Mouse (Mus musculus) megakaryocyte, embryonic 14.5 days (primary cell): Measurements from ENCODE around the gene Il1rl1. TPM values are rescaled to one million over a fixed set of nuclear protein-coding genes. Genes with fewer than 3 reads are reported as not detected.

Experiments
- H3K27me3 ChIP-seq: replicated peaks from 2 replicates; pipeline ENCODE3; 2012; ENCODE audit warnings: inconsistent platforms
- H3K36me3 ChIP-seq: replicated peaks from 2 replicates; pipeline ENCODE3; 2012; ENCODE audit warnings: low read length, inconsistent platforms, mixed read lengths
- H3K4me1 ChIP-seq: 2 replicates; pipeline ENCODE4 v1.6.1; 2012; ENCODE audit warnings: inconsistent platforms
- H3K4me3 ChIP-seq: replicated peaks from 2 replicates; pipeline ENCODE3; 2012; ENCODE audit warnings: moderate library complexity, mild to moderate bottlenecking, inconsistent platforms
- H3K9me3 ChIP-seq: 2 replicates; pipeline ENCODE4 v1.6.1; 2012; ENCODE audit warnings: inconsistent platforms
- FLI1 ChIP-seq: IDR thresholded peaks from 2 replicates; pipeline ENCODE4 v1.6.1; 2012; ENCODE audit warnings: low read length, inconsistent platforms, mixed read lengths
- GATA1 ChIP-seq: IDR thresholded peaks from 3 replicates; pipeline ENCODE4 v1.6.1; 2012; ENCODE audit warnings: mixed read lengths, low read length, inconsistent platforms, borderline replicate concordance
- polyA plus RNA-seq: library from polyadenylated mRNA; stranded (reverse); fragments of >175 nt; gene quantifications from 2 replicates; pipeline ENCODE4 v1.2.3, GENCODE M21; 2012; ENCODE audit warnings: low replicate concordance; ENCODE audit not compliant: insufficient read depth

Gene Il1rl1
- polyA plus RNA-seq, 1 experiment = 0.48 TPM

DNA sequence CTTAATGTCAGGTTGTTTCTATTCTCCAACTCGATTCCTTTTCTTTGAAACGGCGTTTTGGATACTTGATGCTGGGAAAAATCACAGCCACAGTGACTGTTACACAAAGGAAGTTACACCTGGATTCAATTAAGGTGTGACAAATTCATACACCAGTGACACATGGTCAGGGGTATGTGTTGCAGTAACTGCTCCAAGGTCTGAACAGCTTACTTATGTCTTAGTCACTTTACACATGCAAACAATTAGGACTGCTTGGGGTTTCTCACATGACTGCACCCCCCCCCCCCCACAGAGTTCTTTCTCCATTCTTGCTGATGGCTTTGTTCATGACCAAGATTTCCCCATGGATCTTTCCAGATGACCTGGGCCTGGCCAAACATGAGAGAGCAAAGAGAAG, 6.6 kb downstream of the Il1rl1 start:
- H3K4me3 ChIP-seq = no peak overlapping the region
- no peak for TF ChIP-seq FLI1
- no peak for TF ChIP-seq GATA1
- no peaks in the 10 kb centered on the region for H3K36me3 ChIP-seq
- peaks cover 19% of the 10 kb centered on the region for H3K4me1 ChIP-seq
- H3K9me3 ChIP-seq = no peaks in the 10 kb centered on the region
- no peaks in the 10 kb centered on the region for H3K27me3 ChIP-seq

DNA sequence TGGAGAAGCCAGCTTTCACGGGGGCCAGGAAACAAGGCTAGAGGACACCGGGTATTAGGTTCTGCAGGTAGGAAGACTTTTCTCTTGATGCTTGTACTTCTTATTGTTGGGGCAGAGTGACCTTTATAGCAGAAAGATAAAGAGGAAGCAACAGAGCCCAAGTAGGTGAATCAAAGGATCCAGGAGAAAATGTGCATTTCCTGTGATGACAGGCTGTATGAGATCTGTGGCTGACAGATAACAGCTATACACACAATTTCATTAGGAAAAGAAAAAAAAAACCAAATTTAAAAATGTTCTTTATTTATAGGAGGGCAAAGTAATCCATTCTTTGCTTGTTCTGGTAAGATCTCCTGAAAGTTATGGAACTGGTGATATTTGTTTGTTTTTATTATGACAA, 8.0 kb downstream of the Il1rl1 start:
- no peak overlapping the region for H3K4me3 ChIP-seq
- H3K27me3 ChIP-seq = no peaks in the 10 kb centered on the region
- H3K4me1 ChIP-seq = peaks cover 15% of the 10 kb centered on the region
- TF ChIP-seq FLI1 (no peak), GATA1 (no peak)
- no peaks in the 10 kb centered on the region for H3K9me3 ChIP-seq
- no peaks in the 10 kb centered on the region for H3K36me3 ChIP-seq

DNA sequence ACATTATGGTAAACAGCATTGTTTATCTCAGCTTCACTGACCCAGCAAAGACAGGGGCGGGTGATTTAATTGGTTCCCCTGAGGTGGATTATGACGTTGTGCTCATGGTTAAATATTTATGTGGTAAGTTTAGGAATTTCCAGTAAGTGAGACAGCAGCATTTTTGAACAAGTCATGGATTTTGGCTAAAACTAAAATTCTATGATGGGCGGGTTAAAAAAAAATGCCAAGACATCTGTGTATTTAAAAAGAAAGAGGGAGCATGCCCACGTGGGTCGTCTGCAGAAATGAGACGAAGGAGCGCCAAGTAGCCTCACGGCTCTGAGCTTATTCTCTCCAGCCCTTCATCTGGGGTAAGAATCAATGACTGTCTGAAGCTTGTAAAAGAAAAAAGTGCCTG, 10.1 kb downstream of the Il1rl1 start:
- Histone ChIP-seq H3K36me3 (no peaks in the 10 kb centered on the region), H3K4me3 (no peak overlapping the region)
- TF ChIP-seq GATA1 = no peak
- TF ChIP-seq FLI1 = no peak

DNA sequence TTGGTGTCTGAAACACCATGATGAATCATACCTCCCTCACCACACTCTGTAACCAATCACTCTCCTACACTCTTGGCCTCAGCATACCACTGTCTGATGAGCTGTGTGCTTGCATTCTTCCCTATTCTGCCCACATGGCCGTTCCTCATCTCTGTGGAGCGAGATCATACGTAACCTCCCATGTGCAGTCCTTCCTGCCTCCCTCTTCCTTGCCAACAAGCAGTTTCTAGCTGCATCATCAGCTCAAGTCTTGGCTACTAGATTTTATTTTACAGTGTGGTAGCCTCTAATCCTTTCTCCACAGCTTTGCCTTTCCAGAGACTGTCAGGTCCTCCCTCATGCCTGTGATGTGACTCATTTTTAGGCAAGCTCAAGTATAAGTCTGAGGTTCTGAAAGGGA, 15.4 kb downstream of the Il1rl1 start:
- no peaks in the 10 kb centered on the region for H3K9me3 ChIP-seq
- no peaks in the 10 kb centered on the region for H3K36me3 ChIP-seq
- H3K27me3 ChIP-seq = no peaks in the 10 kb centered on the region

More for the DNA sequence above, 10.1 kb downstream of the Il1rl1 start:
- Histone ChIP-seq H3K9me3 (no peaks in the 10 kb centered on the region), H3K27me3 (no peaks in the 10 kb centered on the region), H3K4me1 (peaks cover 15% of the 10 kb centered on the region)

DNA sequence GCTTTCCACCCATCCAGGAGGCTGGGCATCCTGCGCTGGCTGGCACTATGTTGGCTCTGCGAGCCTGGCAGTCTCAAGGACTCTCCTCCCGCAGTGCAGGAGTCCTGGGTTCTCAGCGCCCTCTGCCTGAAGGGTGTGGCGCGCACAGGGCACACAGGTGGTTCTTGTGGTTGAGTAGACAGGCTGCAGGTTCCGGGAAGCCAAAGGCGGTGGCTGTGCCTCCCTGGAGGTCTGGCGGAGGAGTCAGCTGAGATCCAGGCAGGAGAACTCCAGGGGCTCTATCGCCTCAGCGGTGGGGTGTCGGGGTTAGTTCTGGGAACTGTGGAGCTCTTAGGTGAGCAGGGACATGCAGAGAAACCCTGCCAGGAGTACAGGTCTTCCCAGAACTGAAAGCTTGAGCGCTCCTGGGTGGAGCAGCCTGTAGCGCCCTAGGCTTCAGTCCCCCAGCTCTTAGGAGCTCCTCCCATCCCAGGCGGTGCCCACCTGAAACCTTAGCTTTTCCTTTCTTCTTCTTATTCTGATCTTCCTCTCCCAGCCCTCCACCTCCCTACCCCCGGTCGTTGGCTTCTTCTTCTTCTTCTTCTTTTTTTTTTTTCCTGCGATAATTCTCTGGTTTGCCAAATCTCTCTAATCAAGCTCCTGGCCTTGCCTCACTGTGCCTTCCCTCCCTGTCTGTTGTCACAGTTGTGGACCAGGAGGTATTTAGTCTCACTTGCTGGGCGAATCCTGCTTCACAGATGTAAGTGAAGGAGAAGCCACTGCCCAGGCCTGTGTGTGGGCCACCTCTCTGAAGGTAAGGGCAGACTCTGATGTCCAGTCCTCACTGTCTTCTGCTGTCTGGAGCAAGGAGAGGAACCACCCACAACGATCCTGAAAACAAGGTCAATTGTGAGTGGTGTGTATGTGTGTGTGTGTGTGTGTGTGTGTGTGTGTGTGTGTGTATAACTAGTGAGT, 36.4 kb downstream of the Il1rl1 start, which contains the start of gene Il18r1:
TSS of gene Il18r1 (plus strand) at position 76 of the 954 bp plus-strand sequence.
- no peaks in the 10 kb centered on the region for H3K36me3 ChIP-seq
- peaks cover 26% of the 10 kb centered on the region for H3K4me1 ChIP-seq
- no peaks in the 10 kb centered on the region for H3K27me3 ChIP-seq
- TF ChIP-seq GATA1 = no peak
- no peak for TF ChIP-seq FLI1
- peak within 1 kb of the TSS; percentile 4 for H3K4me3 ChIP-seq
- H3K9me3 ChIP-seq = no peaks in the 10 kb centered on the region

More for the DNA sequence above, 15.4 kb downstream of the Il1rl1 start:
- Histone ChIP-seq H3K4me1 (peaks cover 4% of the 10 kb centered on the region; the same call in 1 of the 2 replicates), H3K4me3 (peak overlapping the region; percentile 51)
- TF ChIP-seq FLI1 (no peak), GATA1 (no peak)

DNA sequence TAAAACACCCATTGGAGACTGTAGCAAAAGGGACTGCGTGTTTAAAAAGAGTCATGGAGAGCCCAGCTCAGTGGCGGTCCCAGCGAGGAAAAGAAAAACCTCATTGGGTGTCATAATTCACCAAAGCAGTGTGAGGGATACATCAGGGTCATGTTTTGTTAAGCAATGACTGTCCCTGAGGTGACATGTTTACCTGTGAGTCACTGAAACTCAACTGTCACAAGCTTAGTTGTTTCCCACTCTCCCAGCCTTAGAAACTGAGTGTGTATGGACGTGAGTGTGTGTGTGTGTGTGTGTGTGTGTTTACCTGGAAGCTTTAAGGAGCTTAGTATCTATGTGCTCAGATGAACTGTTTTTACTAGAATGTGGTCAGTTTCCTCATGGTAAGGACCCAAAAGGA, 37.9 kb downstream of the Il1rl1 start:
- H3K36me3 ChIP-seq = no peaks in the 10 kb centered on the region
- H3K27me3 ChIP-seq = no peaks in the 10 kb centered on the region
- H3K9me3 ChIP-seq = no peaks in the 10 kb centered on the region
- H3K4me1 ChIP-seq = peaks cover 26% of the 10 kb centered on the region
- no peak for TF ChIP-seq FLI1
- no peak for TF ChIP-seq GATA1
- no peak overlapping the region for H3K4me3 ChIP-seq

DNA sequence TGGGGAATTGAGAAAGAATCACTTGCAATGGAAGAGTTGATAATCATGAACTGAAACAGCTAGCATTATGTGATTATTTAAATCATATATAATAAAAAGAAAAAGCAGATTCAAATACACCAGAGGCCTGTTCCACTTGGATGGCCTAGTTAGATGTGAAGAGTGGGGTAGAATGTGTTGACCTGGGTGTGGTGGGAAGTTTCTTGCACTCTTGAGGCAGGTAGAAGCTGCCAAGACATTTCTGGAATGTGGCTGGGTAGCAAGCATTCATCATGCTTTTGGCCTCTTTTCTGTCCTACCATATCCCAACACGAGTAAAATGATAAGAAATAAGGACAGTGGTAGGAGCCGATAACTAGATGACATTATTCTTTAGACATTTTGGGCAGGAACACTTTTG, 39.4 kb downstream of the Il1rl1 start:
- no peak overlapping the region for H3K4me3 ChIP-seq
- no peaks in the 10 kb centered on the region for H3K27me3 ChIP-seq
- H3K9me3 ChIP-seq = no peaks in the 10 kb centered on the region
- no peak for TF ChIP-seq GATA1
- TF ChIP-seq FLI1 = no peak
- peaks cover 25% of the 10 kb centered on the region for H3K4me1 ChIP-seq
- no peaks in the 10 kb centered on the region for H3K36me3 ChIP-seq

DNA sequence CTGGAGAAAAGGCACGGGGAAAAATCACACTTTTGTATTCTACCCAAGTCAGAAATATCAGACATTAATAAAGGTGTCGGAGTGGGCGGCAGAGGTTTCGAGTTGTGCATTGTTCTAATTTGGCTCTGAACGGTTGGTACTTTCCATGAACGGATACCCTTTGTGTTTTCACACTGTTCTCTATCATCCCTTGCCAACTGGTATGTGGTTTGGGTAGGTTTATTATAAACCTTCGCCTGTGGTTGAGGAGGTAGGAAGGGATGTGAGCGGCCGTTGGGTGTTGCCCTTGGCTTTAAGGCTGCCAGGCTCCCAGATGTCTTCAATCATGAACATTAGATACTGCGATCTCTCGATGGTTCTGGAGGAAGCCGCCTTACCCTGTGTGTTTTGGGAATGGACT, 40.5 kb downstream of the Il1rl1 start:
- Histone ChIP-seq H3K36me3 (no peaks in the 10 kb centered on the region), H3K27me3 (no peaks in the 10 kb centered on the region), H3K4me3 (no peak overlapping the region), H3K4me1 (peaks cover 21% of the 10 kb centered on the region), H3K9me3 (no peaks in the 10 kb centered on the region)
- TF ChIP-seq FLI1 (no peak), GATA1 (no peak)

DNA sequence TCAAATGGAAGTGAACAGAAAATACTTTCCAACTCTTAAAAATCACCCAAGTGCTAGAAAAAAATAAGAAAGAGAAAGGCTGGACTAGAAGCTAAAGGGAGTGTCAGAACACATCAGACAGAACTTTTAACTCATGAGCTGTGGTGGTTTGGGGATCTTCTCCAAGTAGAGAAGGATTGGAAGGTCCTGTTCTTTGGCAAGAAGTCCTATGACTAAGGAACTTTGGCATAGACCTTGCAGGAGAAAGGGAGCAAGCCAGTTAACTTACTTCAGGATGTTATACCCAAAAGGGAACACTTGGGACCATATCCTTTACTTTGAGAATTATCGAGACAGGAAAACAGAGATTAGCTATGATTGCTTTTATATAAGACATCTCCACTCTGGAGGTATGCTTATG, 43.0 kb downstream of the Il1rl1 start:
- no peaks in the 10 kb centered on the region for H3K27me3 ChIP-seq
- H3K36me3 ChIP-seq = no peaks in the 10 kb centered on the region
- H3K4me3 ChIP-seq = no peak overlapping the region
- H3K4me1 ChIP-seq = peaks cover 21% of the 10 kb centered on the region
- no peaks in the 10 kb centered on the region for H3K9me3 ChIP-seq
- TF ChIP-seq GATA1 (no peak), FLI1 (no peak)

DNA sequence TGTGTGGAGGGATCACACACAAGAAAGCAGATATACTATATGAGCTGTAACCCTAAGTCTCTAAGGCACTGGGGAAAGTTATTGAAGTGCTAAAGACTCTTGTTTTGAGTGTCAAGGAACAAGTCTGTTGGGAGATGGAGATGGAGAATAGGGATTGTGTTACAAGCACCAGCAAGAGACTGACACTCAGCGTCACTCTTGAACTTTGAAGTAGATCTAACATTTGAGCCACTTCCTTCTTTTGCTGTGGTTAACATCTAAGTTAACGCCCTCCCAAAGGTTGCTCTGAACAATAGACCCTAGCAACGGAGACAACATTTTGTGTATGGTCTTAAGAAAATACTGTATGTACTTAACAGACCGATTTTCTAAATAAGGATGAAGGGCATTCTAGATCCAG, 44.3 kb downstream of the Il1rl1 start:
- H3K4me1 ChIP-seq = peaks cover 21% of the 10 kb centered on the region
- H3K9me3 ChIP-seq = no peaks in the 10 kb centered on the region
- TF ChIP-seq GATA1 = no peak
- TF ChIP-seq FLI1 = no peak
- no peaks in the 10 kb centered on the region for H3K36me3 ChIP-seq
- no peak overlapping the region for H3K4me3 ChIP-seq
- H3K27me3 ChIP-seq = no peaks in the 10 kb centered on the region
